Mouse (Mus musculus) forebrain, embryonic 12.5 days (tissue): ENCODE results near the gene Gm17660. TPM values are rescaled to one million over a fixed set of nuclear protein-coding genes. Genes with fewer than 3 reads are reported as not detected.

ENCODE experiments used
- ATAC-seq: fragments of 200-750 bp; cut with Nextera tagmentation; 2 replicates; pipeline ENCODE4 v1.8.0; 2017; ENCODE audit warnings: moderate TSS enrichment; ENCODE audit not compliant: low FRiP score
- H3K27ac ChIP-seq: fragments of 300-500 bp; sonication (generic); 2 replicates; pipeline ENCODE4 v1.5.1; 2016; ENCODE audit warnings: mild to moderate bottlenecking
- H3K27me3 ChIP-seq: fragments of 300-500 bp; sonication (generic); 2 replicates; pipeline ENCODE4 v1.6.1; 2016; ENCODE audit warnings: mild to moderate bottlenecking
- H3K36me3 ChIP-seq: fragments of 300-500 bp; sonication (generic); replicated peaks from 2 replicates; pipeline ENCODE4 v1.6.1; 2016; ENCODE audit warnings: mild to moderate bottlenecking
- H3K4me1 ChIP-seq: fragments of 300-500 bp; sonication (generic); 2 replicates; pipeline ENCODE4 v1.6.1; 2016
- H3K4me2 ChIP-seq: fragments of 300-500 bp; sonication (generic); 2 replicates; pipeline ENCODE4 v1.6.1; 2016; ENCODE audit warnings: mild to moderate bottlenecking, moderate library complexity
- H3K4me3 ChIP-seq: fragments of 300-500 bp; sonication (generic); replicated peaks from 2 replicates; pipeline ENCODE4 v1.5.1; 2016; ENCODE audit warnings: mild to moderate bottlenecking
- H3K9ac ChIP-seq: fragments of 300-500 bp; sonication (generic); 2 replicates; pipeline ENCODE4 v1.6.1; 2016; ENCODE audit warnings: mild to moderate bottlenecking
- H3K9me3 ChIP-seq: fragments of 300-500 bp; sonication (generic); 2 replicates; pipeline ENCODE4 v1.6.1; 2016
- WGBS: fragments of 180-500 bp; shearing (Covaris S2); methylation state at CpG from one replicate; pipeline ENCODE4 v1.1.7; 2016; 5-methylcytosine and 5-hydroxymethylcytosine counted together
- polyA plus RNA-seq: library from polyadenylated mRNA; unstranded; fragments of >200 nt; fragmentation: Nextera tagmentation; extraction: Ambion mirVana; gene quantifications from 2 replicates; pipeline ENCODE4 v1.2.1, GENCODE M21; 2016

Gm17660 gene
- polyA plus RNA-seq, 1 experiment from 2014 or later: not detected

GRCm38 (mm10) chr5:104052956-104053355 is 24.5 kb downstream of the Gm17660 start:
- no peak overlapping the region for H3K27ac ChIP-seq
- WGBS: 64% methylated on average over 8 of the region's 8 CpGs
- H3K27me3 ChIP-seq: no peaks in the 10 kb centered on the region
- 0 out of 2 replicates have a peak, but pooled peaks cover under 1% of the 10 kb centered on the region for H3K4me1 ChIP-seq
- ATAC-seq: no peak
- H3K9me3 ChIP-seq: no peaks in the 10 kb centered on the region
- no peak overlapping the region for H3K9ac ChIP-seq
- peaks cover 22% of the 10 kb centered on the region for H3K36me3 ChIP-seq
- no peak overlapping the region for H3K4me2 ChIP-seq
- no peak overlapping the region for H3K4me3 ChIP-seq

GRCm38 (mm10) chr5:104048139-104048538 is 29.3 kb downstream of the Gm17660 start:
- no peaks in the 10 kb centered on the region for H3K27me3 ChIP-seq
- WGBS: 61% methylated on average over 4 of the region's 4 CpGs
- no peak overlapping the region for H3K27ac ChIP-seq
- H3K9ac ChIP-seq: no peak overlapping the region
- H3K4me3 ChIP-seq: peak overlapping the region; percentile 85; the same call in 1 of the 2 replicates
- no peaks in the 10 kb centered on the region for H3K9me3 ChIP-seq
- ATAC-seq: no peak
- H3K36me3 ChIP-seq: peaks cover 22% of the 10 kb centered on the region
- peaks cover 13% of the 10 kb centered on the region for H3K4me1 ChIP-seq
- H3K4me2 ChIP-seq: peak overlapping the region; percentile 60

- ATAC-seq: peak; percentile 12
- Histone ChIP-seq H3K4me2 (peak overlapping the region; percentile 60), H3K36me3 (peaks cover 19% of the 10 kb centered on the region), H3K27me3 (no peaks in the 10 kb centered on the region), H3K27ac (peak overlapping the region; percentile 83), H3K9me3 (no peaks in the 10 kb centered on the region), H3K4me1 (peaks cover 13% of the 10 kb centered on the region), H3K4me3 (peak overlapping the region; percentile 85), H3K9ac (peak overlapping the region; percentile 83)
- WGBS: 10% methylated on average over 19 of the region's 19 CpGs
These were observed 30.0 kb downstream of the Gm17660 start for GRCm38 (mm10) chr5:104047200-104048105.

- ATAC-seq: peak; percentile 99
- Histone ChIP-seq H3K27ac (peak within 1 kb of the TSS; percentile 83), H3K9me3 (no peaks in the 10 kb centered on the region), H3K9ac (peak within 1 kb of the TSS; percentile 83), H3K4me1 (peaks cover 13% of the 10 kb centered on the region), H3K4me3 (peak within 1 kb of the TSS; percentile 85), H3K36me3 (peaks cover 11% of the 10 kb centered on the region), H3K4me2 (peak within 1 kb of the TSS; percentile 60), H3K27me3 (no peaks in the 10 kb centered on the region)
- 5% methylated on average over 84 of the region's 90 CpGs for WGBS
These were observed 30.9 kb downstream of the Gm17660 start, which contains the start of gene Nudt9 for GRCm38 (mm10) chr5:104046256-104047199. Gene Nudt9 (plus strand): TSS chr5:104046306.

- Histone ChIP-seq H3K4me1 (peaks cover 13% of the 10 kb centered on the region), H3K9me3 (no peaks in the 10 kb centered on the region), H3K4me3 (no peak overlapping the region), H3K9ac (no peak overlapping the region), H3K27me3 (no peaks in the 10 kb centered on the region), H3K36me3 (no peaks in the 10 kb centered on the region), H3K27ac (no peak overlapping the region), H3K4me2 (no peak overlapping the region)
- no peak for ATAC-seq
- WGBS: 67% methylated on average over 2 of the region's 2 CpGs
These were observed 33.7 kb downstream of the Gm17660 start for GRCm38 (mm10) chr5:104043704-104044103.

GRCm38 (mm10) chr5:104042906-104043305 is 34.5 kb downstream of the Gm17660 start:
- Histone ChIP-seq H3K4me2 (no peak overlapping the region), H3K36me3 (no peaks in the 10 kb centered on the region), H3K4me3 (no peak overlapping the region), H3K27ac (no peak overlapping the region), H3K4me1 (peaks cover 12% of the 10 kb centered on the region), H3K9me3 (no peaks in the 10 kb centered on the region), H3K27me3 (no peaks in the 10 kb centered on the region), H3K9ac (no peak overlapping the region)
- whole genome bisulfite sequencing: 90% methylated on average over 2 of the region's 2 CpGs
- no peak for ATAC-seq

GRCm38 (mm10) chr5:104039154-104039932 is 38.1 kb downstream of the Gm17660 start:
- 69% methylated on average over 6 of the region's 6 CpGs for WGBS
- H3K27me3 ChIP-seq: no peaks in the 10 kb centered on the region
- no peak overlapping the region for H3K9ac ChIP-seq
- H3K4me1 ChIP-seq: no peaks in the 10 kb centered on the region
- no peak overlapping the region for H3K4me3 ChIP-seq
- no peak for ATAC-seq
- no peaks in the 10 kb centered on the region for H3K36me3 ChIP-seq
- H3K27ac ChIP-seq: no peak overlapping the region
- H3K4me2 ChIP-seq: no peak overlapping the region
- no peaks in the 10 kb centered on the region for H3K9me3 ChIP-seq

- no peaks in the 10 kb centered on the region for H3K9me3 ChIP-seq
- no peaks in the 10 kb centered on the region for H3K36me3 ChIP-seq
- ATAC-seq: no peak
- no peak overlapping the region for H3K27ac ChIP-seq
- H3K9ac ChIP-seq: no peak overlapping the region
- no peaks in the 10 kb centered on the region for H3K4me1 ChIP-seq
- WGBS: 100% methylated on average over 1 of the region's 1 CpGs
- no peak overlapping the region for H3K4me3 ChIP-seq
- H3K27me3 ChIP-seq: no peaks in the 10 kb centered on the region
- no peak overlapping the region for H3K4me2 ChIP-seq
These were observed 40.7 kb downstream of the Gm17660 start for GRCm38 (mm10) chr5:104036686-104037085.

- Histone ChIP-seq H3K27me3 (no peaks in the 10 kb centered on the region), H3K4me3 (no peak overlapping the region), H3K9me3 (no peaks in the 10 kb centered on the region), H3K36me3 (no peaks in the 10 kb centered on the region), H3K4me1 (no peaks in the 10 kb centered on the region), H3K4me2 (no peak overlapping the region), H3K27ac (no peak overlapping the region), H3K9ac (no peak overlapping the region)
- ATAC-seq: no peak
- 65% methylated on average over 1 of the region's 1 CpGs for WGBS
These were observed 41.6 kb downstream of the Gm17660 start for GRCm38 (mm10) chr5:104035824-104036223.

GRCm38 (mm10) chr5:104035066-104035465 is 42.3 kb downstream of the Gm17660 start:
- Histone ChIP-seq H3K27me3 (no peaks in the 10 kb centered on the region), H3K4me3 (no peak overlapping the region), H3K27ac (no peak overlapping the region), H3K4me1 (no peaks in the 10 kb centered on the region), H3K36me3 (no peaks in the 10 kb centered on the region), H3K9ac (no peak overlapping the region), H3K9me3 (no peaks in the 10 kb centered on the region), H3K4me2 (no peak overlapping the region)
- ATAC-seq: no peak

GRCm38 (mm10) chr5:104032434-104033097 is 44.8 kb downstream of the Gm17660 start:
- WGBS: 90% methylated on average over 2 of the region's 2 CpGs

More at GRCm38 (mm10) chr5:104032434-104033097, 44.8 kb downstream of the Gm17660 start:
- Histone ChIP-seq H3K4me1 (no peaks in the 10 kb centered on the region), H3K27me3 (no peaks in the 10 kb centered on the region), H3K27ac (no peak overlapping the region), H3K4me3 (no peak overlapping the region), H3K36me3 (no peaks in the 10 kb centered on the region), H3K4me2 (no peak overlapping the region), H3K9me3 (no peaks in the 10 kb centered on the region), H3K9ac (no peak overlapping the region)
- no peak for ATAC-seq
